Mouse (Mus musculus): ENCODE measurements around the gene Ube2z.

DNA sequence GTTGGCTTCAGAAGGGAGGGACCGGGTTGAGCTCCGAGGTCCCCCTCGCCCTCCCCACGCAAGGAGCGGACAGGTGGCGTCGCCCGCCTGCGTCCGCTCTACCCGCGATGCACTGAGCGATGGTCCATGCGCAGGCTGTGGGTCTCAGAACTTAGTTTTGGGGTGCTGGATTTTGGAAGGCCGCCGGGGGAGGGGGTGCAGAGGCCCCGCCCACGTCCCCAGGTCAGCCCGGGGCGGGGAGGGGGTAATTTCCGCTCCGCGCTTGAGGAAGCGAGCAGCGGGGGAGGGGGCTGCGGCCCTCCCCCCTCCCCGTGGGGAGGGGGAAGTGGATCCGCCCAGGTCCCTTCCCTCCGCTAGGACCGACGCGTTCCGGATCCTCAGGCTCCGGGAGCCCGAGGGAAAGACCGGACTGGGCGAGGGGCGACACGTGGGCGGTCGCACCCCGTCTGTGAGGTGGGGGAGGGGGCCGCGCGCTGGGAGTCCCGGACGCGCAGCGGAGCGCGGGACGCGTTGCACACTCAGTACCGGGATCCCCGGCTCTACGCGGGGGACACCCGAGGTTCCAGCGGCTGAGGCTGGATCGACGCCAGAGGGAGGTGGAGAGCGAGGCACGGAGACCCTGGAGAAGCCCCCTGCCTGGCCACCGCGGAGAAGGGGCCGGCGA is 58.2 kb downstream of the Ube2z start:
- TF ChIP-seq CTCF (conservative IDR thresholded peaks at IDR 0.05; ENCODE audit: low read length) (no peak), NANOG (IDR thresholded peaks at IDR 0.05; ENCODE audit: borderline replicate concordance, low read length) (no peak), POU5F1 (IDR thresholded peaks at IDR 0.05; ENCODE audit: borderline replicate concordance, low read length) (no peak)

Data from E14TG2a.4 (cell line).